Mouse (Mus musculus) thymus, adult 2 months (tissue): ENCODE results near the gene Klhl2.

Source experiments
- CTCF ChIP-seq: fragments of 200-500 bp; IDR thresholded peaks from 2 replicates; pipeline ENCODE4 v1.5.1; 2012; ENCODE audit warnings: mild to moderate bottlenecking, control low read depth, low read length, moderate library complexity, borderline replicate concordance; ENCODE audit not compliant: control insufficient read depth, poor library complexity, insufficient read depth; ENCODE audit errors: extremely low read depth
- POLR2A ChIP-seq: fragments of 200-500 bp; IDR thresholded peaks from 2 replicates; pipeline ENCODE4 v1.6.1; 2012; ENCODE audit warnings: mild to moderate bottlenecking, low read length, control low read depth, moderate library complexity; ENCODE audit not compliant: control insufficient read depth, poor library complexity, insufficient read depth; ENCODE audit errors: extremely low read depth

DNA sequence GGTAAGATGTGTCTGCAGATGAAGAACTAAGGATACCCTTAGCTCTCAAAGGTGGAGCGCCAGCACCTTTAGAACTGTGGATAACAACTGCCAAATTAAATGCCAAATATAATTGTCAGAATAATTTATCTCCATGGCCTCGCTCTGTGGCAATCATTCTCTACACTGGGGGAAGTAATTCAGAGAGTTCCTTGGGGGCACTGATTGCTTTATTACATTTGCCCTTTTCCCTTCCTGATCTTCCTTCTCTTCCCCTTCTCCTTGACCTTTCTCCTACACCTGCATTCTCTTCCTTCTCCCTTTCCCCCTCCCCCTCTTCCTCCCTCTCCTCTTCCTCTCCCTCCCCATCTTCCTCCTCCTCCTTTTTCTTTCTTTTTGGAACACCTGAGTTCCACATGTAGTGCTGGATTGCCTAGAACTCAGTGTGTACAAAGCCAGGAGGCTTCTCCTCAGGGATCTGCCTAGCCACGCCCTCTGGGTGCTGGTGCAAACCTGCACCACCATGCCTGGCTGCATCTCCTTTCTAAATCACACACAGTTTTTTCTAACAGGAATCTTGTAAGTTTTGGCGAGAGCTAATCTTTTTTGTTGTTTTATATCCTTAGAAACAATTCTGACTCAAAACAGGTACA lies 58.5 kb downstream of the Klhl2 start:
- TF ChIP-seq CTCF = no peak
- TF ChIP-seq POLR2A = no peak
